Mouse (Mus musculus): ENCODE measurements around the gene Cmah.

DNA sequence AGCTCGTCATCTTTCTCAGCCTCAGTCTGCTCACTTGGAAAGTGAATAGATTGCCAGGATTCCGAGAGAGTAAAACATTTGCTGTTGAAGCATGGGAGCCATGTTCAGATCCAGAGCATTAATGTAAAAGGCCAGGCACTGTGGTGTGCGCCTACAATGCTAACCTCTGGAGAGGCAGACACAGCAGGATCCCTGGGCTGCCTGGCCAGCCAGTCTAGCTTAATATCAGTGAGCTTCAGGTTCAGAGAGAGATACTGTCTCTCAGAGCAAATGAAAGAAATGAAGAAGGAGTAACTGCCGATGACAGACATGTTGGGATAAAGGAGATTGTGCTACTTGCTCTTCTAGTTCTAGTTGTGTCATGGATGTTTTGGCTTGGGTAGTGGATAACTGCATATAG, 91.6 kb downstream of the Cmah start:
- TF ChIP-seq POLR2A (IDR thresholded peaks at IDR 0.05; ENCODE audit: borderline replicate concordance, extremely low read depth, insufficient read depth, insufficient read length, poor library complexity, severe bottlenecking) (no peak), CTCF (IDR thresholded peaks at IDR 0.05; ENCODE audit: borderline replicate concordance, extremely low read depth, insufficient read depth, insufficient read length) (no peak)
